26 mouse cellular contexts compared by ENCODE assay signal in genomic region chrX:151420791-151421190, GRCm38 (mm10).
"Had no signal": no experiment of that assay in that cellular context is flagged by ENCODE, and none has a peak within 500 bp of the region (broad histone marks: within the 10 kb centered on the region; RNA-seq: fewer than 3 reads in every experiment).

No protein-coding gene starts in this region.

- H3K27ac ChIP-seq: embryonic facial prominence, embryonic 10.5 days; embryonic facial prominence, embryonic 12.5 days; embryonic facial prominence, embryonic 13.5 days; embryonic facial prominence, embryonic 15.5 days; forebrain, embryonic 12.5 days; forebrain, embryonic 13.5 days; forebrain, embryonic 15.5 days; gastrocnemius, adult 2 months; heart, adult 2 months; heart, embryonic 10.5 days had no signal

- ATAC-seq: forebrain, embryonic 13.5 days; forebrain, embryonic 14.5 days; forebrain, embryonic 15.5 days; forebrain, embryonic 16.5 days; forebrain, postnatal 0 days had no signal

- DNase-seq: cerebellum, adult 9-10 months; cerebellum, adult 9-11 months; cerebellum, postnatal 10 days; cerebellum, postnatal 14 days; cerebellum, postnatal 25 days; embryo, embryonic 11 days; forebrain, postnatal 0 days; gastrocnemius, adult 2 months; gastrocnemius, postnatal 10 days; gastrocnemius, postnatal 14 days; gastrocnemius, postnatal 25 days; gastrocnemius, postnatal 36 days; heart, adult 11 months; heart, adult 18-20 months; heart, adult 2 months had no signal

- H3K9ac ChIP-seq: embryonic facial prominence, embryonic 12.5 days; embryonic facial prominence, embryonic 13.5 days; embryonic facial prominence, embryonic 15.5 days; forebrain, embryonic 12.5 days; forebrain, embryonic 13.5 days; forebrain, embryonic 15.5 days; forebrain, postnatal 0 days had no signal

- H3K27me3 ChIP-seq: embryonic facial prominence, embryonic 12.5 days; embryonic facial prominence, embryonic 15.5 days; forebrain, embryonic 13.5 days; forebrain, embryonic 15.5 days had no signal

- H3K9me3 ChIP-seq: embryonic facial prominence, embryonic 10.5 days; embryonic facial prominence, embryonic 12.5 days; embryonic facial prominence, embryonic 13.5 days; embryonic facial prominence, embryonic 15.5 days; forebrain, embryonic 12.5 days; forebrain, embryonic 13.5 days; forebrain, embryonic 15.5 days; heart, embryonic 10.5 days had no signal

- H3K4me3 ChIP-seq: embryonic facial prominence, embryonic 10.5 days; embryonic facial prominence, embryonic 12.5 days; embryonic facial prominence, embryonic 13.5 days; embryonic facial prominence, embryonic 15.5 days; erythroblast, embryonic 14.5 days; forebrain, embryonic 12.5 days; forebrain, embryonic 13.5 days; forebrain, embryonic 15.5 days; gastrocnemius, adult 2 months; heart, adult 2 months; heart, embryonic 10.5 days had no signal

- H3K4me2 ChIP-seq: embryonic facial prominence, embryonic 12.5 days; embryonic facial prominence, embryonic 13.5 days; embryonic facial prominence, embryonic 15.5 days; forebrain, embryonic 12.5 days; forebrain, embryonic 13.5 days; forebrain, embryonic 15.5 days had no signal

- H3K4me1 ChIP-seq: embryonic facial prominence, embryonic 10.5 days; embryonic facial prominence, embryonic 12.5 days; embryonic facial prominence, embryonic 13.5 days; embryonic facial prominence, embryonic 15.5 days; forebrain, embryonic 12.5 days; forebrain, embryonic 13.5 days; forebrain, embryonic 15.5 days; heart, embryonic 10.5 days had no signal

- H3K36me3 ChIP-seq: embryonic facial prominence, embryonic 10.5 days; embryonic facial prominence, embryonic 12.5 days; embryonic facial prominence, embryonic 13.5 days; embryonic facial prominence, embryonic 15.5 days; forebrain, embryonic 12.5 days; forebrain, embryonic 15.5 days; heart, embryonic 10.5 days had no signal
